Mouse (Mus musculus): Measurements from ENCODE around the gene Polr2f. TPM values are rescaled to one million over a fixed set of nuclear protein-coding genes. Genes with fewer than 3 reads are reported as not detected.

The Polr2f gene
- total and polyA plus RNA-seq, 3 experiments, result 423 to 510 TPM; not detected in 1

GRCm38 (mm10) chr15:79109321-79109934 is 31.4 kb upstream of the Polr2f start (continued):
- TF ChIP-seq HCFC1 (IDR thresholded peaks at IDR 0.05; ENCODE audit: low read depth, low read length) (no peak), USF2 (IDR thresholded peaks at IDR 0.05; ENCODE audit: borderline replicate concordance in 1 of 2, insufficient read depth in 1 of 2, low read depth in 1 of 2, low read length in 2 of 2) (no peak), ETS1 (IDR thresholded peaks at IDR 0.05; ENCODE audit: low read depth, low read length) (no peak), ELF1 (IDR thresholded peaks at IDR 0.05; ENCODE audit: low read depth, low read length) (0 out of 2 replicates have a peak, but pooled peaks have one; percentile 20)

- H3K27ac ChIP-seq (ENCODE audit: control insufficient read depth, low read depth, low read length), result peak overlapping the region; percentile 48
- no peaks in the 10 kb centered on the region for H3K9me3 ChIP-seq (replicated peaks; ENCODE audit: insufficient read depth, low read length)
- peak overlapping the region; percentile 91 for H3K9ac ChIP-seq (ENCODE audit: control insufficient read depth, low read depth, low read length, poor library complexity, severe bottlenecking)
- H3K36me3 ChIP-seq (ENCODE audit: control insufficient read depth in 1 of 2, insufficient read depth in 2 of 2, low read length in 2 of 2), result peaks cover 0 to 6% of the 10 kb centered on the region in 2 experiments; a peak in 2 of 4 replicates
- peak overlapping the region; percentile 76 to 80 for H3K4me3 ChIP-seq (ENCODE audit: control insufficient read depth in 1 of 2, insufficient read depth in 1 of 2, low read depth in 2 of 2, low read length in 2 of 2)
- no peaks in the 10 kb centered on the region; the same call in 1 of the 2 replicates for H3K79me2 ChIP-seq (ENCODE audit: control insufficient read depth, insufficient read depth, low read length, poor library complexity)
- peak; percentile 62 for DNase-seq (ENCODE audit: low read depth, low spot score)
- H3K27me3 ChIP-seq (ENCODE audit: control insufficient read depth in 1 of 2, insufficient read depth in 2 of 2, low read length in 2 of 2), result no peaks in the 10 kb centered on the region
- H3K4me1 ChIP-seq (ENCODE audit: control insufficient read depth in 1 of 2, insufficient read depth in 2 of 2, low read length in 2 of 2), result peaks cover 3 to 8% of the 10 kb centered on the region in 2 experiments; a peak in 3 of 4 replicates
- TF ChIP-seq ETS1 (IDR thresholded peaks at IDR 0.05; ENCODE audit: low read depth, low read length), result peak; percentile 27; the same call in 1 of the 2 replicates
- peak; percentile 73; the same call in 1 of the 2 replicates for TF ChIP-seq BHLHE40 (IDR thresholded peaks at IDR 0.05; ENCODE audit: borderline replicate concordance, low read depth, low read length)
- no peak for TF ChIP-seq MAX (IDR thresholded peaks at IDR 0.05; ENCODE audit: low read length)
- TF ChIP-seq TBP (IDR thresholded peaks at IDR 0.05; ENCODE audit: low read depth, low read length), result 0 out of 2 replicates have a peak, but pooled peaks have one; percentile 34
- peak; percentile 76; the same call in 1 of the 2 replicates for TF ChIP-seq USF1 (IDR thresholded peaks at IDR 0.05; ENCODE audit: low read depth, low read length)
These were observed 30.8 kb upstream of the Polr2f start for GRCm38 (mm10) chr15:79110031-79110430.

GRCm38 (mm10) chr15:79110528-79110927 is 30.3 kb upstream of the Polr2f start:
- Histone ChIP-seq H3K9ac (ENCODE audit: control insufficient read depth, low read depth, low read length, poor library complexity, severe bottlenecking) (no peak overlapping the region), H3K4me1 (ENCODE audit: control insufficient read depth in 1 of 2, insufficient read depth in 2 of 2, low read length in 2 of 2) (peaks cover 3 to 8% of the 10 kb centered on the region in 2 experiments; a peak in 3 of 4 replicates), H3K27me3 (ENCODE audit: control insufficient read depth in 1 of 2, insufficient read depth in 2 of 2, low read length in 2 of 2) (no peaks in the 10 kb centered on the region), H3K4me3 (ENCODE audit: control insufficient read depth in 1 of 2, insufficient read depth in 1 of 2, low read depth in 2 of 2, low read length in 2 of 2) (peak overlapping the region in 1 of 2 experiments; percentile 16; a peak in 1 of 4 replicates), H3K27ac (ENCODE audit: control insufficient read depth, low read depth, low read length) (no peak overlapping the region), H3K36me3 (ENCODE audit: control insufficient read depth in 1 of 2, insufficient read depth in 2 of 2, low read length in 2 of 2) (peaks cover 0 to 6% of the 10 kb centered on the region in 2 experiments; a peak in 3 of 4 replicates), H3K79me2 (ENCODE audit: control insufficient read depth, insufficient read depth, low read length, poor library complexity) (no peaks in the 10 kb centered on the region; the same call in 1 of the 2 replicates), H3K9me3 (replicated peaks; ENCODE audit: insufficient read depth, low read length) (no peaks in the 10 kb centered on the region)
- no peak for DNase-seq (ENCODE audit: low read depth, low spot score)
- TF ChIP-seq POLR2AphosphoS5 (IDR thresholded peaks at IDR 0.05; ENCODE audit: borderline replicate concordance, low read depth, low read length) (no peak), HCFC1 (IDR thresholded peaks at IDR 0.05; ENCODE audit: low read depth, low read length) (no peak), CTCF (IDR thresholded peaks at IDR 0.05 in 2 of 3, conservative IDR thresholded peaks at IDR 0.05 in 1 of 3; ENCODE audit: control insufficient read depth in 1 of 3, insufficient read depth in 1 of 3, low read depth in 2 of 3, low read length in 3 of 3, poor library complexity in 1 of 3, severe bottlenecking in 1 of 3) (no peak), RCOR1 (IDR thresholded peaks at IDR 0.05; ENCODE audit: low read depth, low read length) (no peak), JUND (IDR thresholded peaks at IDR 0.05; ENCODE audit: low read depth, low read length) (no peak), CHD2 (IDR thresholded peaks at IDR 0.05; ENCODE audit: low read length) (no peak), GABPA (IDR thresholded peaks at IDR 0.05; ENCODE audit: low read depth, low read length) (no peak), SIN3A (IDR thresholded peaks at IDR 0.05; ENCODE audit: low read length) (no peak), ZNF384 (IDR thresholded peaks at IDR 0.05; ENCODE audit: low read depth, low read length) (no peak), MAFK (IDR thresholded peaks at IDR 0.05; ENCODE audit: borderline replicate concordance, low read depth, low read length) (no peak), MYB (IDR thresholded peaks at IDR 0.05; ENCODE audit: low read depth, low read length) (no peak), ZKSCAN1 (IDR thresholded peaks at IDR 0.05; ENCODE audit: low read depth, low read length) (no peak), POLR2AphosphoS2 (IDR thresholded peaks at IDR 0.05; ENCODE audit: low read length) (no peak), ZMIZ1 (IDR thresholded peaks at IDR 0.05; ENCODE audit: low read depth, low read length) (no peak), ETS1 (IDR thresholded peaks at IDR 0.05; ENCODE audit: low read depth, low read length) (no peak), E2F4 (IDR thresholded peaks at IDR 0.05; ENCODE audit: borderline replicate concordance, low read depth, low read length) (no peak), USF1 (IDR thresholded peaks at IDR 0.05; ENCODE audit: low read depth, low read length) (no peak), NELFE (IDR thresholded peaks at IDR 0.05; ENCODE audit: low read depth, low read length) (no peak), MYC (IDR thresholded peaks at IDR 0.05; ENCODE audit: low read depth, low read length) (no peak)
